In the genomic region with DNA sequence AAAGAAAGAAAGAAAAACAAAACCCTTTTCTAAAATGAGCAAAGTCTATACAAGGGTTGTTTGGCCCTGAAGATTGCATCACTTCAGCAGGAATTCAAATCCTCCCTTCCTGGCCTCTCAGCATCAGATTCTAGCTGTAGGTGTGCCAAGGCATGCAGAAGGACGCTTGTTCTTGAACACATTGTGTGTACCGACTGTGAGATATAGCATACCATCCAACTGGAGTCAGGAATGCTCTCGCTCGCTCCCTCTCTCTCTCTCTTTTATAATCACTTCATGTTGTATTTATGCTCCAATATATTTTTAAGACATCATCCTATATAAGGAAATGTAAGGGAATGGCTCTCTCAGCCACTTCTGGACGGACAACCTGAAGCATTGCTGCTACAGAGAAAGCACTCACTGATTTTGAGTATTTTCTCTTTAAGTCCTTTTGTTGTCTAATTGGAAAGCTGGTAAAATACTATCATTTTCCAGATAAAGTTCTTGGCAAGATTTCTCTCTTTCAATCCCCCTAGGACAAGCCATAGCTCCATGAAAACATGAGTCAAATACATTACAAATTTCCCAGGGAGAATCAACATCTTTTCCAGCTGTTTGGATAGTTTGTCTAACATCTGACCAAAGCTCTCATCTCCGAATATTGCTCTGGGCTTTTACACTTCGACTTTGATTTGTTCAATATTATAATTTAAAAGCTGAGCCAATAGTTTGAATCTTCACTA, we compare ENCODE assay signal across 24 mouse cellular contexts.
A peak's percentile ranks its signal among the peaks of the same experiment; 100 is the strongest.
DNase-seq lines count a peak whose midpoint lies in the region; ATAC-seq and TF ChIP-seq lines count a peak whose summit lies in the region.
"Had no signal": no experiment of that assay in that cellular context is flagged by ENCODE, and none has a peak within 500 bp of the region (broad histone marks: within the 10 kb centered on the region; RNA-seq: fewer than 3 reads in every experiment).

No protein-coding gene starts in this region.

- no peak overlapping the region for H3K9ac ChIP-seq in embryonic facial prominence, embryonic 14.5 days (ENCODE audit: low read depth, low read length)
- no peak overlapping the region for H3K9ac ChIP-seq in liver, adult 2 months (ENCODE audit: low read depth, low read length)
- H3K9ac ChIP-seq in liver, postnatal 0 days (replicated peaks), result no peak overlapping the region
- H3K9ac ChIP-seq: hindbrain, embryonic 14.5 days; liver, embryonic 14.5 days had no signal

- no peaks in the 10 kb centered on the region; the same call in 1 of the 2 replicates for H3K36me3 ChIP-seq in embryonic facial prominence, embryonic 14.5 days (ENCODE audit: control insufficient read depth, insufficient read depth, low read length)
- no peaks in the 10 kb centered on the region for H3K36me3 ChIP-seq in embryonic facial prominence, embryonic 10.5 days (replicated peaks)
- H3K36me3 ChIP-seq in liver, adult 2 months (ENCODE audit: control insufficient read depth, insufficient read depth, low read length), result no peaks in the 10 kb centered on the region
- no peaks in the 10 kb centered on the region for H3K36me3 ChIP-seq in liver, postnatal 0 days (replicated peaks; ENCODE audit: insufficient read depth, low read length)

- H3K4me1 ChIP-seq in embryonic facial prominence, embryonic 14.5 days (ENCODE audit: control insufficient read depth, insufficient read depth, low read length), result peaks cover 5% of the 10 kb centered on the region; the same call in 1 of the 2 replicates
- peaks cover 11% of the 10 kb centered on the region for H3K4me1 ChIP-seq in embryonic facial prominence, embryonic 10.5 days
- H3K4me1 ChIP-seq in liver, adult 2 months (ENCODE audit: control insufficient read depth, insufficient read depth, low read length), result peaks cover 5% of the 10 kb centered on the region
- H3K4me1 ChIP-seq in liver, postnatal 0 days (ENCODE audit: insufficient read depth), result no peaks in the 10 kb centered on the region

- H3K9me3 ChIP-seq in embryonic facial prominence, embryonic 14.5 days (ENCODE audit: control insufficient read depth, low read length), result no peaks in the 10 kb centered on the region
- H3K9me3 ChIP-seq in embryonic facial prominence, embryonic 10.5 days, result no peaks in the 10 kb centered on the region
- H3K9me3 ChIP-seq in liver, postnatal 0 days (ENCODE audit: low read length), result no peaks in the 10 kb centered on the region

- TF ChIP-seq EP300 in liver, postnatal 0 days (IDR thresholded peaks at IDR 0.05; ENCODE audit: low read depth), result no peak

- intact Hi-C loops in gastrocnemius, adult 2 months (cut with DNase I), result no loop called here

- no peak for TF ChIP-seq POLR2A in liver, adult 2 months (IDR thresholded peaks at IDR 0.05; ENCODE audit: extremely low read depth, insufficient read depth, low read length)

- H3K4me2 ChIP-seq in embryonic facial prominence, embryonic 14.5 days (ENCODE audit: low read depth, low read length), result no peak overlapping the region
- no peak overlapping the region for H3K4me2 ChIP-seq in liver, postnatal 0 days (ENCODE audit: low read depth, low read length)
- H3K4me2 ChIP-seq: heart, embryonic 11.5 days; hindbrain, embryonic 14.5 days had no signal

- H3K27ac ChIP-seq in embryonic facial prominence, embryonic 14.5 days (replicated peaks; ENCODE audit: low read depth, low read length), result no peak overlapping the region
- H3K27ac ChIP-seq in embryonic facial prominence, embryonic 10.5 days (replicated peaks), result no peak overlapping the region
- H3K27ac ChIP-seq in gastrocnemius, adult 2 months, result peak overlapping the region; percentile 55
- H3K27ac ChIP-seq in liver, adult 2 months (replicated peaks; ENCODE audit: insufficient read depth, low read depth, low read length), result no peak overlapping the region
- H3K27ac ChIP-seq in liver, postnatal 0 days (ENCODE audit: low read depth), result no peak overlapping the region
- H3K27ac ChIP-seq: hindbrain, embryonic 14.5 days; left cerebral cortex, adult 2 months; liver, embryonic 14.5 days; macrophage had no signal

- no peak for TF ChIP-seq CTCF in gastrocnemius, adult 2 months (IDR thresholded peaks at IDR 0.05)
- TF ChIP-seq CTCF in liver, adult 2 months (IDR thresholded peaks at IDR 0.05; ENCODE audit: low read depth, low read length), result no peak
- no peak for TF ChIP-seq CTCF in liver, postnatal 0 days (IDR thresholded peaks at IDR 0.05; ENCODE audit: low read depth)

- DNase-seq in embryonic facial prominence, embryonic 14.5 days (ENCODE audit: low spot score), result peak; percentile 38
- no peak for DNase-seq in embryonic facial prominence, embryonic 10.5 days (ENCODE audit: low spot score)
- no peak for DNase-seq in gastrocnemius, adult 2 months
- DNase-seq in gastrocnemius, adult 8-10 months (ENCODE audit: low spot score in 2 of 2), result no peak
- peak; percentile 77 for DNase-seq in liver, adult 2 months (ENCODE audit: extremely low read depth, low read depth, low spot score)
- DNase-seq in liver, postnatal 0 days, result no peak
- peak; percentile 48 for DNase-seq in 3T3-L1 (ENCODE audit: low read depth, low spot score)
- DNase-seq in embryo, embryonic 10.5 days (ENCODE audit: low spot score), result no peak
- DNase-seq: adrenal gland, postnatal 36 days; cerebellum, adult 11 months; cerebellum, adult 9-11 months; gastrocnemius, postnatal 14 days; kidney, adult 18-20 months; kidney, postnatal 4 days; right cerebral cortex, adult 18-20 months; thymus, adult 18-20 months; thymus, postnatal 36 days had no signal

- no peaks in the 10 kb centered on the region; the same call in 1 of the 2 replicates for H3K79me2 ChIP-seq in liver, adult 2 months (ENCODE audit: control insufficient read depth, insufficient read depth, low read length)

- 67% methylated on average over 7 of the region's 7 CpGs for WGBS in embryonic facial prominence, embryonic 14.5 days
- 90% methylated on average over 7 of the region's 7 CpGs for WGBS in embryonic facial prominence, embryonic 10.5 days
- 69% methylated on average over 7 of the region's 7 CpGs for WGBS in liver, adult 2 months
- 85% methylated on average over 7 of the region's 7 CpGs for WGBS in liver, postnatal 0 days (ENCODE audit: insufficient replicate concordance)

- H3K27me3 ChIP-seq in embryonic facial prominence, embryonic 14.5 days (replicated peaks; ENCODE audit: control insufficient read depth, insufficient read depth, low read length), result no peaks in the 10 kb centered on the region
- H3K27me3 ChIP-seq in embryonic facial prominence, embryonic 10.5 days (replicated peaks; ENCODE audit: low read depth, poor library complexity, severe bottlenecking), result no peaks in the 10 kb centered on the region
- no peaks in the 10 kb centered on the region for H3K27me3 ChIP-seq in liver, adult 2 months (ENCODE audit: control insufficient read depth, insufficient read depth, low read length)
- no peaks in the 10 kb centered on the region for H3K27me3 ChIP-seq in liver, postnatal 0 days (ENCODE audit: insufficient read depth, low read length)

- ATAC-seq in embryonic facial prominence, embryonic 14.5 days (ENCODE audit: low read depth), result no peak
- no peak for ATAC-seq in liver, postnatal 0 days
- ATAC-seq: inflammation-experienced regulatory T-cells, adult 6 months had no signal

- H3K4me3 ChIP-seq in embryonic facial prominence, embryonic 14.5 days (ENCODE audit: low read depth, low read length), result no peak overlapping the region
- H3K4me3 ChIP-seq in embryonic facial prominence, embryonic 10.5 days, result no peak overlapping the region
- H3K4me3 ChIP-seq in gastrocnemius, adult 2 months, result no peak overlapping the region; the same call in 1 of the 2 replicates
- H3K4me3 ChIP-seq in liver, adult 2 months (ENCODE audit: insufficient read depth, low read depth, low read length), result no peak overlapping the region
- no peak overlapping the region for H3K4me3 ChIP-seq in liver, postnatal 0 days (ENCODE audit: low read depth, low read length)
- H3K4me3 ChIP-seq: erythroblast, embryonic 14.5 days; left cerebral cortex, adult 2 months had no signal

Comparison
In these comparisons a context has a peak if more than half of its experiments do, and no peak if none do; other contexts are left out.
1. DNase-seq: peak in embryonic facial prominence, embryonic 14.5 days (single experiment), liver, adult 2 months (single experiment) and 3T3-L1 (single experiment); none in embryonic facial prominence, embryonic 10.5 days (single experiment), gastrocnemius, adult 2 months (single experiment), gastrocnemius, adult 8-10 months (0 of 2), liver, postnatal 0 days (single experiment) and embryo, embryonic 10.5 days (single experiment).